Mouse (Mus musculus): Measurements from ENCODE around the gene Ces3b.
"Not testable (repeated sequence)": the region's sequence is repeated elsewhere in the genome, so short reads cannot be mapped to it uniquely, and the experiment has no call there.

Gene Ces3b
- long read RNA-seq, experiment 1: 0 reads
- long read RNA-seq, experiment 2: 0 reads

DNA sequence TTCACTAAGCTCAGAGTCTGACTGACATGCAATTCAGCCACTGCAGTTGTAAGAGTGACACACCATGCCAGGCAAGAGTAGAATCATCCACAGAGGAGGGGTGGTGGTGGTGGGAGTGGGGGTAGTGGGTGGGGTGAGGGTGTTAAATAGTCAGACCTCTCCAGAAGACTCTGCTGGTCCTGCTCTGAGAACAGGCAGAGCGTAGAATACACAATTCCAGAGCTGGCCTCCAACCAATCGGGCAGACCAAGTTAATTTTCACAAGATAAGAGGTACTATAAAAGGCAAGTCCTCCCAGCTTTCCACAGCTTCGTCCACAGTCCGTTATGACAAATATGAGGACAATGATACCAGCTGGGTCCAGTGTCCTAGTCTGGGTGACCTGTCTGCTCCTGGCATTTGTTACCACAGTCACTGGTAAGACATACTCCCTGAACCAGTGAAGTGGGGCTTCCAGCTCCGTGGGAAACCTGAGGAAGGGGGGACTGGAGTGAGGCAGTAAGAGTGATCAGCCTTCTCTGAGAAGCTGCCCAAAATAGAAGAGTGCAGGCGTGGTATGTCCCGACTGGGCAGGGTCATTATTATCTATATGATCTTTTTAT is at the start of gene Ces3b:
Gene Ces3b (plus strand): TSS at position 305 of the 602 bp plus-strand sequence.
- intact Hi-C loops (cut with DNase I): no loop called here

DNA sequence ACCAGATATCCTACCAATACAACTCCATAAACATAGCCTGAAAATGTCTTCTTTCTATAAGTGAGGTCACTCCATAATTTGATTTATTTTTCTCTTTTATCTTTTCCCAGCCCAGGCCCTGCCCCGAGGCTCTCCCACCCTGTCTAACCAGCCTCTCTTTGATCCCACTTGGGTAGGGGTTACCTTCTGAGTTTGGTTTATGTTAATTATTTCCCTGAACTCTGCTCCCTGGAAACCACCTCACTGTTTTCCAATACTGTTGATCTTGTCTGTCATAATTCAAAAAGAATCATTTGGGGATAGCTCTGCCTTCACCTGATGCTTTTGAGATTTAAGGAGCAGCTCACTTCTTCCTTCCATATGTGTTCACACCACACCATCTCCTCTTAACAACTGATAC is 40.0 kb upstream of the Ces3b start:
- intact Hi-C loops (cut with DNase I): no loop called here

DNA sequence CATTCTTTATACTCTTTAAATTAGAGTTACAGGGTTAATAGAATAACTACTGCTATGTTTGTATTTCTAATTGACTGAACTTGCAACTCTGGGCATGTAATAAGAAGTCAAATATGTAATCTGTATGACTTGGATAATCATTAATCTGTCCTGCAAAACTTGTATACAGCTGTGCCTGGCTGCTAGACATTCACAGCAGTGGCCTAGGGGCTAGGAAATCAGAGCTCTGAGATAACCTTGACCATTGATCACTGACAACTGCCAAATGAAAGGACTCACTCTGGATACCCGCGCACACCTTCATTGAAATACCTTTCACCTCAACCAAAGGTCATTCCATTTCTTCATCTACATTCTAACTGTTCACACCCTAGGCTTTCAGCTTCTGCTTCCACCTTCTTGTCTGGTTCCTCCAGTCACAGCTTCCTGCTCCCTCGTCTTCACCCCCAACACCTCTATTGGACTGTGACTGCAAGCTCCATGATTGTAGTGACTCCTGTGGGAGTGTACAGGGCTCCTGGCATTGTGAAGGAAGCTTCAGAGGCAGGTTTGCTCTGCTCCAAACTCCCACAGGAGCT is 37.6 kb upstream of the Ces3b start:
- intact Hi-C loops (cut with DNase I): no loop called here

DNA sequence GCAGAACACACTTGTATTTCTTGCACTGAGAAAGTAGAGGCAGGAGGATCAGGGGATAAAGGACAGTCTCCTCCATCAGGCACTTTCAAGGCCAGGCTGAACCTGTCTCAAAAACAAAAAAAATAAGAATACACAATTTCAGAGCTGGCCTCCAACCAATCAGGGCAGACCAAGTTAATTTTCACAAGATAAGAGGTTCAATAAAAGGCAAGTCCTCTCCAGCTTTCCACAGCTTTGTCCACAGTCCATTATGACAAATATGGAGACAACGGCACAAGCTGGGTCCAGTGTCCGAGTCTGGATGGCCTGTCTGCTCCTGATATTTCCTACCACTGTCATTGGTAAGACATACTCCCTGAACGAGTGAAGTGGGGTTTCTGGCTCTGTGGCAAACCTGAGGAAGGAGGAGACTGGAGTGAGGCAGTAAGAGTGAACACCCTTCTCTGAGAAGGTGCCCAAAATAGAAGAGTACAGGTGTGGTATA is 35.1 kb upstream of the Ces3b start, which contains the start of gene Ces3a:
Gene Ces3a (plus strand): TSS at position 231 of the 484 bp plus-strand sequence.
- intact Hi-C loops (cut with DNase I): no loop called here

DNA sequence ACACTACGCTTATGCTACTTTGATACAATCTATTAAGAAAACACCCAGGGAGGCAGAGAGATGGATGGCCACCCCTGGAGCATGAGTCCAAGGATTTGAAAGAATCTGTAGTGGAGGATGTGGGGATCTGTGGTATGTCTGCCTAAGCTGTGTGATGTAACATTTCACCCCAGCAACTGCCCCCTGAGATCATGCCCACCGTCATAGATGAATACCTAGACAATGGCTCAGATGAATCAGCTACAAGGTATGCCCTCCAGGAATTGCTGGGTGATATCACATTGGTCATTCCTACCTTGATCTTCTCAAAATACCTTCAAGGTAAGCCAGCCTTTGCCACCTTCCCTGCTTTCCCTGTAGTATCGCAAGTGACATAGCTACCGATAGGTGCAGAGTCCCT is 27.3 kb upstream of the Ces3b start:
- intact Hi-C loops (cut with DNase I): no loop called here

DNA sequence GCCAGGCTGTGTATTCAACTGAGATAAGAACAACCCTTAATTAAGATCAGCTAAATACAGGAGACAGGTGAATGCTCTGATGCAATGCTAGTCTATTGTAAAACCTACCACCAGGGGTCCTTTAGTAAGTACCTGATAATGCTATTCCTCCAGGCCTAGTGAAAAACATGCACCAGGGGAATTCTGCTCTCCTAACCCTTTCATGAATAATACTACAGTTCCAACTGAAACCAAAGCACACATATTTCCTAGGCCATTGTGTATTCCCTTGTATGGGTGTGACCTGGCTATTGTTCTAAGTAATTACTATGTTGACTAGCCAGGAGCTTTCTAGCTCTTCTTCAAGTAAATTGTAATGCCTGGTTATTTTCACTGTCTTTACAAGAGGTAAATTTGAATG is 23.5 kb upstream of the Ces3b start:
- intact Hi-C loops (cut with DNase I): no loop called here

DNA sequence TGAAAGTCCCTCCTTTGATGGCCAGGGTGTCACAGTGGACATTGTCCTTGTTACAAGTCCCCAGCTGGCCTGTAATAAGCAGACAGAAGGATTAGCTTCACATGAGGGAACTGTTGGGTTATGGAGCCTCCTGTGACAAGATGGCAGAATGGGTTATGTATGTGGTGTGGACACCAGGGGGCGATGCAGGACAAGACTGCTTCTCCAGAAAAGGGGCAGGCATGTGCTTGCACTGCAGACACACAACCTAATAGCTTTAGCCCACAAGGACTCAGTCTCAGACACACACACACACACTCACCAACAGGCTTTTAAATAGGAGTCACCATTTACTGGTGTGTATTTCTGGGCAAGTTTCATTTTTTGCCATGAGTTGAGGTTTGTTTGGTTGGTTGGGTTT is 16.8 kb upstream of the Ces3b start:
- intact Hi-C loops (cut with DNase I): no loop called here

DNA sequence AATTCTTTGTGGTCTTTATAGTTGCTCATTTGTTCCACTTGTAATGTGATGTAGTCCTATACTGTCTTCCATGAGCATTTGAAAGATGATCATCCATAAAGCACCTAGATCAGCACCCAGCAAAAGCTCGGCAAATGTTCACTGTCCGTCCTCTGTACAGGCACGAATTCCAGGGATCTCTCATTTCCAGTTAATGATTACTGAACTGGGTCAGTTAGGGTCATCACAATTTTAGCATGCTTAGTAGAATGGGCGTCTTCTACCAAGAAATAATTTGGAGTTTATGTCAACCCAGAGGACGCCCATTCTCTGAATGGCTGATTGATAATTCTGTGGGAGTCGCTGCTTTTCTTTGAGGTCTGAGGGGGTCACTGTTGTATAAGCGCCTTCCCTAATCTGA is 15.6 kb upstream of the Ces3b start:
- intact Hi-C loops (cut with DNase I): not testable (repeated sequence)

DNA sequence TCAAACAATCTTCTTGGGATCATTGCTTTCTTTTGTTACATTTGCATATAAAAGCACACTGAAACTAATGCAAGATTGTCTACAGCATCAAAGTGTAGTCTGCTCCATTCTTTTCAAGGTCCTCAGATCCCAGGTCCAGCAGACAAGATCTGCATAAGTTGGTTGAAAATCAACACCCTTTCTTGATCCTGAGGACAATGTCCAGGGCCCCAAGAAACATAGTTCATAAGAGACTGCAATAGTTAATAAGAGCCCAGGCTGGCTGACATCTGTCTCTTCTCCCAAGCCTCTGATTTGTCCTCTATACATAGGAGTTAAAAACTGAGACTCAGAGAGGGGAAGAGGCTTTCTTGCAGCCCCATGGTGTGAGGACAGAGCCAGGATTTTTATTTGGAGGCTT is 14.6 kb upstream of the Ces3b start:
- intact Hi-C loops (cut with DNase I): no loop called here

DNA sequence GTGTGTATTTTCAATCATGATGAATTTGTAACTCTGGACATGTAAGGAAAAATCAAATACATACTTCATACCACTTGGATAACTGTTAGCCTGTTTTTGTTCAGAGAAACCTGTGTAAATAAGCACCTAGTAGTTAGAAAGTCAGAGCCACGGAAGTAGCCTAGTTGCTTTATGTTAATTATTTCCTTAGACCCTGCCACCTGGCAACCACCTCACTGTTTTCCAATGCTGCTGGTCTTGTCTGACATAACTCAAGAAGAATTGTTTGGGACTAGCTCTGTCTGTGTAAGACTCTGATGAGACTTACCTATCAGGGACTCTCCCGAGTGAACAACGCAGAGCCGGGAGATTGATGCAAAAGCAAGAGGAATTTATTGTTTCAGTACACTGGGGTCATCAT is 7.0 kb upstream of the Ces3b start:
- intact Hi-C loops (cut with DNase I): no loop called here

DNA sequence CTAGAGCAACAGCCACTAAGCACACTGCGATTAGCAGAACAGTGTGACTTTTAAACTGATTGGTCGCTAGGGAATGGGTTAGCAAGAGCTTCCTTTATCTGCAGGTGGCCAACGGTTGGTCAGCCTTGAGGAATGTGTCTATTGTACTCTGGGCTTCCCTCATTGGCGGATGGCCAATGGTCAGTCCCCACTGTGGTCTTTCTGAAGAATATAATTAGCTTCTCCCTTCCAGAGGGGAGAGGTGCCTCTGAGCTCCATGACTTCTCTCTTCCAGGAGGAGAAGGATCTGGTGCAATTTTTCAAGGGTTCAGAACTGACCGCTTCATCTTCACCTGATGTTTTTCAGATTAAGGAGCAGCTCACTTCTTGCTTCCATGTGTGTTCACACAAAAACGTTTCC is 6.5 kb upstream of the Ces3b start:
- intact Hi-C loops (cut with DNase I): no loop called here

DNA sequence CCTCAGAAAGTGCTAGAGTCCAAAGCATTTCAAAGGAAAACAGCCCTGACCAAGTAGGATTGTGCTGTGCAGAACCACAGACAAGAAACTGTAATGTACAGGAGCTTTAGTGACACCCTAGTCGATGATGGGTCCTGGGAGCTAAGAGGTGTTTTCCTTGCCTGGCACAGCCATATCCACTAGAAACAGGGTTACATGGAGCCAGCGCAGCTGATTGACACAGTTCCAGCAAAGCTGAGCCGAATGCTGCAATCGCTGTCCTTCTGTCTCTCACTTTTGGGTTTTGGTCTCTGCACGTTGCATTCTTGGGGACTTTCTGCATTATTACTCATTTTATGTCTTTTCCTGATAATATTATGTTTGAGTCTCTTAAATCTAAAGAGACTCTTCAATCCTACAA is 5.0 kb upstream of the Ces3b start:
- intact Hi-C loops (cut with DNase I): no loop called here

DNA sequence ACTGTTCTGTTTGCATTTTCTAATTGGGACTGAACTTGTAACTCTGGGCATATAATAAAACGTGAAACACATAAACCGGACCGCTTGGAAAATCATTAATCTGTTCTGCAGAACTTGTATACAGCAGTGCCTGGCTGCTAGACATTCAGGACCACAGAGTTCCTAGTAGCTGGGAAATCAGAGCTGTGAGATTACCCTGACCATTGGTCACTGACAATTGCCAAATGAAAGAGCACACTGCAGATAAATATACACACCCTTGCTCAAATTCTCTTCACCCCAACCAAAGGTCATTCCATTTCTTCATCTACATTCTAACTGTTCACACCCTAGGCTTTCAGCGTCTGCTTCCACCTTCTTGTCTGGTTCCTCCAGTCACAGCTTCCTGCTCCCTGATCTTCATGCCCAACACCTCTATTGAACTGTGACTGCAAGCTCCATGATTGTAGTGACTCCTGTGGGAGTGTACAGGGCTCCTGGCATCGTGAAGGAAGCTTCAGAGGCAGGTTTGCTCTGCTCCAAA is 2.7 kb upstream of the Ces3b start:
- intact Hi-C loops (cut with DNase I): no loop called here

DNA sequence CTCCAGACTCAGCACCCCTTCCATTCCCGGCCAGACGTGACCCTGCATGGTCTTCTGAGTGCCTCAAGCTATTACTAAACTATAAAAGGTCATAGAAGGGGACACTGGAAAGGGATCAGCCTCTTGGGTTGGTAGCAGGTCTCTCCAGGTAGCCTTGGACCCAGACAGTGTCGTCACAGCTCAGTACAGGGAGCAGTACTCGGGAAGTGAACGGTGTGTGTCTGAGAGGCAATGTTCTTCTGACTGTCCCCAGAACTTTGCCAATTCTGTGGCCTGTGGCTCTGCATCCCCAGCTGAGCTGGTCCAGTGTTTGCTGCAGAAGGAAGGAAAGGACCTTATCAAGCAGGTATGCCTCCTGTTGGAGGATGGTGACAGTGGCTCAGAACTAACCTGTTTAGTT is 4.6 kb downstream of the Ces3b start:
- intact Hi-C loops (cut with DNase I): not testable (repeated sequence)

DNA sequence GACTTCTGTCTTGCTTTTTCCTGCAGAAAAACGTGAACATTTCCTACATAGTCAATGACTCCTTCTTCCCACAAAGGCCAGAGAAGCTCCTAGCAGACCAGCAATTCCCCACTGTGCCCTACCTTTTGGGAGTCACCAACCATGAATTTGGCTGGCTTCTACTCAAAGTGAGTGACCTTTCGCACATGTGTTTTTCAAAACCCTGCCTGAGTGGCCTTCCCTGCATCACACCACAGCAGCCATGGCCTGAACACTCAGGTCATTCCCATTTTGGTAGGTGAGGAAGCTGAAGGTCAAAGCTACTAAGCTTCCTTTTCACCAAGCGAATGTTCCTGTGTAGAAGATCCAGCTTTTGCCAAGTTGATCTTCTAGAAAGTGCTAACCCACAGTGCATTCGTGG is 5.0 kb downstream of the Ces3b start:
- intact Hi-C loops (cut with DNase I): no loop called here

DNA sequence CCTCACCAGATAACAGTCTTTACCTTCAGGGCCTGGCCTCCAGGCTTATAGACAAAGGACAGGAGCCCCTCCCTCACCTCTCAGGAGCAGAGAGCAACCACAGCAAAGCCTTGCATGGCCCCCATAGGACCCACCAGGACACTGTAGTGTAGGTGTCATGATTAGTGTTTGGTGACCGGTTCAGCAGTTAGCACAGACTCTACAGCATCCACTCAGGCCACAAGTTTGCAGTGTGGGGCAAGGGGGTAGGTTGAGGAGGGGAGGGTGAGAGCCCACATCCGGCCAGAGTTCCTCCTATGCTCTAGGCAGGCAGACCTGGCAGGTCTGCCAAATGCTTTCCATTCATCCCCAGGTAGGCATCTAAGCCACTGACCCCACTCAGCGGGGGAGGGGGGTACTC is 10.4 kb downstream of the Ces3b start:
- intact Hi-C loops (cut with DNase I): no loop called here

DNA sequence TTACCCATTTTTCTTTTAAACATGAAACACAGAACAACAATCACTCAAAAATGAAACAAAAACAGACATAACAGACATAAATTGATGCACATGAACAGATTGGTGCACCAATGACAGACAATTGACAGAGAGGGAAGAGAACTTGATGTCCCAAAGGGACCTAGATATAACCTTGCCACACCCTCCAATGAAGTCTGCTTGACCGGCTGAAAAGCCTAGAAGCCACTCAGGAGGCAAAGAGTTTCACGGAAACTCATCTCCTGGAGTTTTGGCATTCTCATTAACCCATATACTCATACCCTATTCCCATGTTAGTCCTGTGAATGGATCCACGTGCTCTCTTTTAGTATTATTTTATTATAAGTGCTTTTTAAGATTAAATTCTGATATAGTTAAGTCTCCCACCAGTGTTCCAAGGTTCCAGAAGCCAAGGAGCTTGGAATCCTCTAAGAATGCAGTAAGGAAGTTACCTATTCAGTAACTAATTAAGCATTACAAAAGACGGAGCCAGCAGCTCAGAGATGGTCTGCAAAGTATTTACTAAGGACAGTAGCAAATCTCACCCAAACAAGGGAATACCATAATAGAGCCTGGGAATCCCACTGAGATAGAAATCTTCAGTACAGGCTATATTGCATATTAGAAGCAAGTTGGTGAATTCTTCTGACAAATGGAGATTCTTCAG is 18.7 kb downstream of the Ces3b start:
- intact Hi-C loops (cut with DNase I): not testable (repeated sequence)

DNA sequence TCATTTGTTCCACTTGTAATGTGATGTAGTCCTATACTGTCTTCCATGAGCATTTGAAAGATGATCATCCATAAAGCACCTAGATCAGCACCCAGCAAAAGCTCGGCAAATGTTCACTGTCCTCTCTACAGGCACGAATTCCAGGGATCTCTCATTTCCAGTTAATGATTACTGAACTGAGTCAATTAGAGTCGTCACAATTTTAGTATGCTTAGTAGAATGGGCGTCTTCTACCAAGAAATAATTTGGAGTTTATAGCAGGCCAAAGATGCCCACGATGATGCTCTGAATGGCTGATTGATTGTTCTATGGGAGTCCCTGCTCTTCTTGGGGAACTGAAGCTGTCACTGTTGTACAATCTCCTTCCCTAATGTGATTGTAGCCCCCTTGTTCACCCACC is 20.1 kb downstream of the Ces3b start:
- intact Hi-C loops (cut with DNase I): not testable (repeated sequence)

DNA sequence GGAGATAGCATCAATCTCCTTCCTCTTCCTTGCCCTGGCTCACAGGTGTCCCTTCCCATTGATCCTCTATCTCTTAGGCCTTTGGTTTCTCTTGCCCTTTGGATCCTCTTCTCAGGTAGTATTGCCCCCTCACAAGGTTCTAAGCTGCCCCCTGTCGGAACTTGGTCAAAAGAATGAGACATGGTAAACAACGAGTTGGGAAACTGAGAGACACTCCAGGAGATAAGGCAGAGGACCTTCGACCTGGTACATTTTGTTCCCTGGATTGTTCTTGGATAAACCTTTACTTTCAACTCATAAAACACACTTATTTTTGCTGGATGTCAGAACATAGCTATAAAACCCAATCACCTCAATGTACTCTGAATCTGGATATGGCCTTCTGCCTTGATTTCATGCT is 20.7 kb downstream of the Ces3b start:
- intact Hi-C loops (cut with DNase I): no loop called here

DNA sequence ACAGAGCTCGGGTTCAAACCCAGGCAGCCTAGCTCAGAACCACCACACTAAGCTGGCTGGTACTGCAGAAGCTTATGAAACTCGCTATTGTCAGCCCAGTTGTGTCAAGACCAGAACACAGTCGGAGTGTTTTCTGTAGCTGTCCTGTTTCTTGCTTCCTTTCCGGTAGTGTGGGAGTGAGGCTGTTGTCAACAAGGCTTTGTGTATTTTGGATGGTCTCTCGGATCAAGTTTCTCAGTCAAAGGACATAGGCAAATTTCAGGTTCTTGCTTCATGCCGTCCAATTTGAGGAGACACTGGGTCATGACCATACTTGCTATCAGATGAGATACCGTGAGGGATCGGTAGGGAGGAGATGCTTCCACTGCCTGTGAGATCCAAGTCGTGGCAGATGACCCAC is 46.3 kb downstream of the Ces3b start:
- intact Hi-C loops (cut with DNase I): no loop called here

DNA sequence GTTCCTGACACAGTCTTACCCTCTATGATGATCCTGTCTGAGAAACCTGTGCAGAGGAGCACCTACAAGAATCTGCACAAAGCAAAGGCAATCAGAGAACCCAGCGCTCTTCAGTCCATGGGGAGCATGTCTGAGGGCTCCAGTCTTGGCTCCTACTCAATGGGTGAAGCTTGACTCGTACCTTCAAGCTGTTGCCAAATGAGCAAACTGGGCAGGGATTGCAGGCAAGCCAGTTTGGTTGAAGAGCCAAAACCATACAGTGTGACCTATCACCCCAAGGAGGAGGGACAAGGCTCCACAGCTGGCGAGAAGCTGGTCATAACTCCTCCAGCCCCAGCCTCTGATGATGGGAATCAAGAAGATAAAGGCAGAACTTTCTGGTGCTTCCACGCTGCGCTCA is 48.0 kb downstream of the Ces3b start, which contains the start of gene Ces4a:
Gene Ces4a (plus strand): TSS at position 292 of the 400 bp plus-strand sequence.
- intact Hi-C loops (cut with DNase I): no loop called here

DNA sequence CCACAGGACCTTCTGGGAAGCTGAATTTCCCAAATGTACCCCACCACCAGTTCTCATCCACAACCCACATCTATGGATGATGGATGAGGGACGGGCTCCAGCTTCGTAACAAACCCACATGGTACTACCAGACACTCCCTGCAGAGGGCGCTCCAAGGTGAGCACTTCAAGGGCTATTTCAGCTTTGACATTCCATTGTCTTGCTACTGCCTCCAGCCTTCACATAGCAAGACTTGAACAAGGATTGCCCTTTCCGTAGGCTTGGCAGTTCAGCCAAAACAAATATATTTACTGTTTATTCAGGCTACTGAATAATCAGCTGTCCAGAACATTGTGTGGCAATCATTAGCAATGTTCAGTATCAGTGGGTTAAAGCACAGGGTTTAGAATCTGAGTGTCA is 54.9 kb downstream of the Ces3b start:
- intact Hi-C loops (cut with DNase I): loop anchor here (5.0 kb wide), 1 partner anchor 79 kb away; no protein-coding TSS in a partner anchor
